Mouse (Mus musculus) neutrophil, adult 5-6 weeks (primary cell): ENCODE data around the gene Ang4. TPM values are rescaled to one million over a fixed set of nuclear protein-coding genes. Genes with fewer than 3 reads are reported as not detected.

Experiments used
- total RNA-seq: library from RNA; stranded (forward); fragments of 200-1000 nt; gene quantifications from 2 replicates; pipeline ENCODE4 v1.2.3, GENCODE M21; 2017

Gene Ang4
- total RNA-seq, 1 experiment from 2014 or later = not detected

Other genes with a start within 250 kb of the Ang4 start
- gene Gm5622, start 220.8 kb downstream of the Ang4 start, total RNA-seq = not detected in 2 replicates
- not detected in 2 replicates for gene Gm17175, start 199.5 kb downstream of the Ang4 start, total RNA-seq
- gene Gm17174, start 181.5 kb downstream of the Ang4 start, total RNA-seq = not detected in 2 replicates
- not detected in 2 replicates for gene Gm17078, start 162.3 kb downstream of the Ang4 start, total RNA-seq
- not detected in 2 replicates for gene Gm4181, start 137.9 kb downstream of the Ang4 start, total RNA-seq
- gene Gm17079, start 78.1 kb downstream of the Ang4 start, total RNA-seq = not detected in 2 replicates
- gene Gm5800, start 56.4 kb downstream of the Ang4 start, total RNA-seq = not detected in 2 replicates
- gene AY358078, start 26.5 kb upstream of the Ang4 start, total RNA-seq = not detected in 2 replicates
- gene Ear6, start 80.1 kb upstream of the Ang4 start, total RNA-seq = not detected in 2 replicates
- 23.1 and 25.8 TPM in 2 replicates for gene Mettl17, start 111.3 kb upstream of the Ang4 start, total RNA-seq
- gene Slc39a2, start 119.3 kb upstream of the Ang4 start, total RNA-seq = 0.37 and 0.58 TPM in 2 replicates
- gene Ndrg2, start 140.6 kb upstream of the Ang4 start, total RNA-seq = 0.74 and 4.7 TPM in 2 replicates
- gene Tppp2, start 144.8 kb upstream of the Ang4 start, total RNA-seq = not detected in 2 replicates
- gene Rnase13, start 149.2 kb upstream of the Ang4 start, total RNA-seq = not detected in 2 replicates
- 1.5 TPM in 1 of 2 replicates, not detected in the other for gene Arhgef40, start 211.1 kb upstream of the Ang4 start, total RNA-seq
- not detected in 2 replicates for gene Tmem253, start 242.1 kb upstream of the Ang4 start, total RNA-seq
- 5.1 and 5.8 TPM in 2 replicates for gene Zfp219, start 247.1 kb upstream of the Ang4 start, total RNA-seq